Mouse (Mus musculus): ENCODE measurements around the gene Ift140.

The Ift140 gene

GRCm38 (mm10) chr17:25130060-25130459 lies 114.2 kb downstream of the Ift140 start:
- TF ChIP-seq CTCF (conservative IDR thresholded peaks at IDR 0.05; ENCODE audit: low read length): no peak
- TF ChIP-seq POU5F1 (IDR thresholded peaks at IDR 0.05; ENCODE audit: borderline replicate concordance, low read length): no peak
- no peak for TF ChIP-seq NANOG (IDR thresholded peaks at IDR 0.05; ENCODE audit: borderline replicate concordance, low read length)
- Histone ChIP-seq H3K9me3 (ENCODE audit: low read length) (no peaks in the 10 kb centered on the region), H3K27me3 (ENCODE audit: insufficient read depth, low read length) (no peaks in the 10 kb centered on the region)

GRCm38 (mm10) chr17:25133275-25133698 lies 117.4 kb downstream of the Ift140 start, which contains the start of gene Clcn7:
Gene Clcn7, plus strand, starts transcription at chr17:25133391.
- TF ChIP-seq NANOG (IDR thresholded peaks at IDR 0.05; ENCODE audit: borderline replicate concordance, low read length): no peak
- no peak for TF ChIP-seq POU5F1 (IDR thresholded peaks at IDR 0.05; ENCODE audit: borderline replicate concordance, low read length)
- no peak for TF ChIP-seq CTCF (conservative IDR thresholded peaks at IDR 0.05; ENCODE audit: low read length)
- H3K4me3 ChIP-seq (replicated peaks; ENCODE audit: low read length): peak within 1 kb of the TSS; percentile 96
- H3K27me3 ChIP-seq (ENCODE audit: insufficient read depth, low read length): no peaks in the 10 kb centered on the region
- H3K9me3 ChIP-seq (ENCODE audit: low read length): no peaks in the 10 kb centered on the region
- peaks cover 21% of the 10 kb centered on the region for H3K36me3 ChIP-seq (ENCODE audit: insufficient read depth, low read length)
- H3K4me1 ChIP-seq (replicated peaks; ENCODE audit: low read depth, low read length): peaks cover 32% of the 10 kb centered on the region

More at GRCm38 (mm10) chr17:25130060-25130459, 114.2 kb downstream of the Ift140 start:
- Histone ChIP-seq H3K36me3 (ENCODE audit: insufficient read depth, low read length) (no peaks in the 10 kb centered on the region), H3K4me3 (replicated peaks; ENCODE audit: low read length) (no peak overlapping the region), H3K4me1 (replicated peaks; ENCODE audit: low read depth, low read length) (peaks cover 20% of the 10 kb centered on the region)

GRCm38 (mm10) chr17:25135622-25136021 lies 119.7 kb downstream of the Ift140 start:
- TF ChIP-seq CTCF (conservative IDR thresholded peaks at IDR 0.05; ENCODE audit: low read length): no peak
- no peak for TF ChIP-seq NANOG (IDR thresholded peaks at IDR 0.05; ENCODE audit: borderline replicate concordance, low read length)
- TF ChIP-seq POU5F1 (IDR thresholded peaks at IDR 0.05; ENCODE audit: borderline replicate concordance, low read length): no peak
- H3K4me3 ChIP-seq (replicated peaks; ENCODE audit: low read length): no peak overlapping the region
- no peaks in the 10 kb centered on the region for H3K9me3 ChIP-seq (ENCODE audit: low read length)

GRCm38 (mm10) chr17:25138803-25139202 lies 122.9 kb downstream of the Ift140 start:
- no peak for TF ChIP-seq POU5F1 (IDR thresholded peaks at IDR 0.05; ENCODE audit: borderline replicate concordance, low read length)
- TF ChIP-seq NANOG (IDR thresholded peaks at IDR 0.05; ENCODE audit: borderline replicate concordance, low read length): no peak
- TF ChIP-seq CTCF (conservative IDR thresholded peaks at IDR 0.05; ENCODE audit: low read length): no peak
- Histone ChIP-seq H3K9me3 (ENCODE audit: low read length) (no peaks in the 10 kb centered on the region), H3K27me3 (ENCODE audit: insufficient read depth, low read length) (no peaks in the 10 kb centered on the region), H3K4me1 (replicated peaks; ENCODE audit: low read depth, low read length) (peaks cover 28% of the 10 kb centered on the region), H3K36me3 (ENCODE audit: insufficient read depth, low read length) (peaks cover 54% of the 10 kb centered on the region), H3K4me3 (replicated peaks; ENCODE audit: low read length) (no peak overlapping the region)

More at GRCm38 (mm10) chr17:25135622-25136021, 119.7 kb downstream of the Ift140 start:
- peaks cover 33% of the 10 kb centered on the region for H3K36me3 ChIP-seq (ENCODE audit: insufficient read depth, low read length)
- H3K27me3 ChIP-seq (ENCODE audit: insufficient read depth, low read length): no peaks in the 10 kb centered on the region
- peaks cover 32% of the 10 kb centered on the region for H3K4me1 ChIP-seq (replicated peaks; ENCODE audit: low read depth, low read length)

GRCm38 (mm10) chr17:25139960-25140359 lies 124.1 kb downstream of the Ift140 start:
- Histone ChIP-seq H3K9me3 (ENCODE audit: low read length) (no peaks in the 10 kb centered on the region), H3K36me3 (ENCODE audit: insufficient read depth, low read length) (peaks cover 65% of the 10 kb centered on the region), H3K4me1 (replicated peaks; ENCODE audit: low read depth, low read length) (peaks cover 29% of the 10 kb centered on the region), H3K27me3 (ENCODE audit: insufficient read depth, low read length) (no peaks in the 10 kb centered on the region), H3K4me3 (replicated peaks; ENCODE audit: low read length) (no peak overlapping the region)
- TF ChIP-seq NANOG (IDR thresholded peaks at IDR 0.05; ENCODE audit: borderline replicate concordance, low read length) (no peak), CTCF (conservative IDR thresholded peaks at IDR 0.05; ENCODE audit: low read length) (peak; percentile 54)
